Mouse (Mus musculus) neural tube, embryonic 14.5 days (tissue): Measurements from ENCODE around the gene Krtap5-5. TPM values are rescaled to one million over a fixed set of nuclear protein-coding genes. Genes with fewer than 3 reads are reported as not detected.
"Not testable (repeated sequence)": the region's sequence is repeated elsewhere in the genome, so short reads cannot be mapped to it uniquely, and the experiment has no call there.

Experiments used
- ATAC-seq: fragments of 200-750 bp; cut with Nextera tagmentation; 2 replicates; pipeline ENCODE4 v1.8.0; 2017; ENCODE audit warnings: low read depth, mild to moderate bottlenecking, moderate TSS enrichment, moderate library complexity
- H3K27ac ChIP-seq: fragments of 300-500 bp; sonication (generic); 2 replicates; pipeline ENCODE4 v1.5.1; 2014; ENCODE audit warnings: low read depth, mild to moderate bottlenecking, control low read depth, low read length, moderate library complexity, mixed read lengths
- H3K27me3 ChIP-seq: fragments of 300-500 bp; sonication (generic); 2 replicates; pipeline ENCODE4 v1.6.1; 2014; ENCODE audit warnings: low read length; ENCODE audit not compliant: control insufficient read depth, insufficient read depth
- H3K36me3 ChIP-seq: fragments of 300-500 bp; sonication (generic); 2 replicates; pipeline ENCODE4 v1.6.1; 2014; ENCODE audit warnings: low read length, mixed read lengths; ENCODE audit not compliant: control insufficient read depth, insufficient read depth
- H3K4me1 ChIP-seq: fragments of 300-500 bp; sonication (generic); 2 replicates; pipeline ENCODE4 v1.6.1; 2014; ENCODE audit warnings: low read length; ENCODE audit not compliant: control insufficient read depth, insufficient read depth
- H3K4me2 ChIP-seq: fragments of 300-500 bp; sonication (generic); 2 replicates; pipeline ENCODE4 v1.6.1; 2014; ENCODE audit warnings: mild to moderate bottlenecking, low read depth, low read length, control low read depth
- H3K4me3 ChIP-seq: fragments of 300-500 bp; sonication (generic); 2 replicates; pipeline ENCODE4 v1.5.1; 2014; ENCODE audit warnings: low read depth, low read length, control low read depth, mixed read lengths
- H3K9ac ChIP-seq: fragments of 300-500 bp; sonication (generic); replicated peaks from 2 replicates; pipeline ENCODE4 v1.6.1; 2014; ENCODE audit warnings: low read depth, mild to moderate bottlenecking, control low read depth, low read length, mixed read lengths
- H3K9me3 ChIP-seq: fragments of 300-500 bp; sonication (generic); 2 replicates; pipeline ENCODE4 v1.6.1; 2016; ENCODE audit warnings: low read length; ENCODE audit not compliant: control insufficient read depth
- WGBS: fragments of 180-500 bp; shearing (Covaris S2); extraction: QIAGEN DNeasy Blood & Tissue Kit; methylation state at CpG from one replicate; pipeline ENCODE4 v1.1.7; 2014; 5-methylcytosine and 5-hydroxymethylcytosine counted together
- polyA plus RNA-seq: library from polyadenylated mRNA; unstranded; fragments of >200 nt; fragmentation: Nextera tagmentation; extraction: Ambion mirVana; gene quantifications from 2 replicates; pipeline ENCODE4 v1.2.1, GENCODE M21; 2014

The Krtap5-5 gene
- polyA plus RNA-seq, 1 experiment from 2014 or later: not detected

- Histone ChIP-seq H3K9me3 (no peaks in the 10 kb centered on the region), H3K4me1 (no peaks in the 10 kb centered on the region), H3K27ac (no peak overlapping the region), H3K9ac (no peak overlapping the region), H3K36me3 (no peaks in the 10 kb centered on the region), H3K27me3 (no peaks in the 10 kb centered on the region), H3K4me2 (no peak overlapping the region), H3K4me3 (no peak overlapping the region)
- WGBS: 56% methylated on average over 2 of the region's 2 CpGs
- ATAC-seq: no peak
These were observed 5.3 kb downstream of the Krtap5-5 start for GRCm38 (mm10) chr7:142224518-142224917.

GRCm38 (mm10) chr7:142212136-142212535 lies 17.6 kb downstream of the Krtap5-5 start:
- ATAC-seq, H3K4me1 ChIP-seq, H3K27me3 ChIP-seq, H3K9me3 ChIP-seq, H3K36me3 ChIP-seq, H3K9ac ChIP-seq, H3K4me3 ChIP-seq, H3K4me2 ChIP-seq, H3K27ac ChIP-seq: not testable (repeated sequence)
- WGBS: 68% methylated on average over 1 of the region's 1 CpGs

GRCm38 (mm10) chr7:142211559-142211958 lies 18.2 kb downstream of the Krtap5-5 start, which contains the start of gene Gm7579:
Gene Gm7579 (plus strand): TSS chr7:142211859.
- H3K27ac ChIP-seq: no peak within 1 kb of the TSS
- H3K9ac ChIP-seq: no peak within 1 kb of the TSS
- WGBS: 79% methylated on average over 1 of the region's 1 CpGs
- H3K4me1 ChIP-seq: no peaks in the 10 kb centered on the region
- no peaks in the 10 kb centered on the region for H3K27me3 ChIP-seq
- no peak within 1 kb of the TSS for H3K4me3 ChIP-seq
- ATAC-seq: no peak
- no peaks in the 10 kb centered on the region for H3K9me3 ChIP-seq
- no peaks in the 10 kb centered on the region for H3K36me3 ChIP-seq
- H3K4me2 ChIP-seq: no peak within 1 kb of the TSS

GRCm38 (mm10) chr7:142206891-142207290 lies 22.9 kb downstream of the Krtap5-5 start:
- not testable (repeated sequence) for H3K36me3 ChIP-seq, H3K4me3 ChIP-seq, H3K27me3 ChIP-seq, H3K27ac ChIP-seq, H3K4me1 ChIP-seq, H3K4me2 ChIP-seq, ATAC-seq, H3K9ac ChIP-seq, H3K9me3 ChIP-seq
- WGBS: 80% methylated on average over 5 of the region's 5 CpGs

GRCm38 (mm10) chr7:142205488-142205887 lies 24.3 kb downstream of the Krtap5-5 start:
- Histone ChIP-seq H3K9ac (no peak overlapping the region), H3K4me3 (no peak overlapping the region), H3K27ac (no peak overlapping the region), H3K9me3 (no peaks in the 10 kb centered on the region), H3K27me3 (no peaks in the 10 kb centered on the region), H3K4me2 (no peak overlapping the region), H3K4me1 (no peaks in the 10 kb centered on the region), H3K36me3 (no peaks in the 10 kb centered on the region)
- no peak for ATAC-seq

GRCm38 (mm10) chr7:142201064-142201463 lies 28.7 kb downstream of the Krtap5-5 start, which contains the start of gene Krtap5-3:
Gene Krtap5-3 (plus strand): TSS chr7:142201364.
- no peak within 1 kb of the TSS for H3K4me2 ChIP-seq
- WGBS: 86% methylated on average over 1 of the region's 1 CpGs
- H3K27ac ChIP-seq: no peak within 1 kb of the TSS
- ATAC-seq: no peak
- H3K9ac ChIP-seq: no peak within 1 kb of the TSS
- no peak within 1 kb of the TSS for H3K4me3 ChIP-seq
- no peaks in the 10 kb centered on the region for H3K27me3 ChIP-seq
- H3K9me3 ChIP-seq: no peaks in the 10 kb centered on the region
- H3K36me3 ChIP-seq: no peaks in the 10 kb centered on the region
- no peaks in the 10 kb centered on the region for H3K4me1 ChIP-seq

- WGBS: 82% methylated on average over 2 of the region's 2 CpGs
- no peaks in the 10 kb centered on the region for H3K36me3 ChIP-seq
- no peaks in the 10 kb centered on the region for H3K27me3 ChIP-seq
- H3K4me3 ChIP-seq: no peak overlapping the region
- no peak overlapping the region for H3K27ac ChIP-seq
- no peak overlapping the region for H3K4me2 ChIP-seq
- no peak overlapping the region for H3K9ac ChIP-seq
- no peak for ATAC-seq
- no peaks in the 10 kb centered on the region for H3K4me1 ChIP-seq
- no peaks in the 10 kb centered on the region for H3K9me3 ChIP-seq
These were observed 31.0 kb downstream of the Krtap5-5 start for GRCm38 (mm10) chr7:142198748-142199147.

- Histone ChIP-seq H3K27me3 (no peaks in the 10 kb centered on the region), H3K9me3 (no peaks in the 10 kb centered on the region), H3K9ac (no peak within 1 kb of the TSS), H3K4me2 (no peak within 1 kb of the TSS), H3K27ac (no peak within 1 kb of the TSS), H3K4me3 (no peak within 1 kb of the TSS), H3K4me1 (no peaks in the 10 kb centered on the region), H3K36me3 (no peaks in the 10 kb centered on the region)
- no peak for ATAC-seq
- WGBS: 48% methylated on average over 2 of the region's 2 CpGs
These were observed 39.5 kb downstream of the Krtap5-5 start, which contains the start of gene Gm10153 for GRCm38 (mm10) chr7:142190289-142190688. Gene Gm10153 (minus strand): TSS chr7:142190389.

- Histone ChIP-seq H3K4me2 (no peak overlapping the region), H3K27ac (no peak overlapping the region), H3K4me3 (no peak overlapping the region), H3K9ac (no peak overlapping the region), H3K9me3 (no peaks in the 10 kb centered on the region), H3K36me3 (no peaks in the 10 kb centered on the region), H3K27me3 (no peaks in the 10 kb centered on the region), H3K4me1 (no peaks in the 10 kb centered on the region)
- 75% methylated on average over 2 of the region's 2 CpGs for WGBS
- ATAC-seq: no peak
These were observed 41.6 kb downstream of the Krtap5-5 start for GRCm38 (mm10) chr7:142188156-142188555.
